Mouse (Mus musculus) liver, postnatal 0 days (tissue): Measurements from ENCODE around the gene Mroh8.

ENCODE experiments used
- CTCF ChIP-seq: sonication (generic); IDR thresholded peaks from 2 replicates; pipeline ENCODE4 v1.5.1; 2016; ENCODE audit warnings: antibody characterized with exemption, low read depth
- EP300 ChIP-seq: IDR thresholded peaks from 2 replicates; pipeline ENCODE4 v1.6.1; 2016; ENCODE audit warnings: antibody characterized with exemption, low read depth, mild to moderate bottlenecking

DNA sequence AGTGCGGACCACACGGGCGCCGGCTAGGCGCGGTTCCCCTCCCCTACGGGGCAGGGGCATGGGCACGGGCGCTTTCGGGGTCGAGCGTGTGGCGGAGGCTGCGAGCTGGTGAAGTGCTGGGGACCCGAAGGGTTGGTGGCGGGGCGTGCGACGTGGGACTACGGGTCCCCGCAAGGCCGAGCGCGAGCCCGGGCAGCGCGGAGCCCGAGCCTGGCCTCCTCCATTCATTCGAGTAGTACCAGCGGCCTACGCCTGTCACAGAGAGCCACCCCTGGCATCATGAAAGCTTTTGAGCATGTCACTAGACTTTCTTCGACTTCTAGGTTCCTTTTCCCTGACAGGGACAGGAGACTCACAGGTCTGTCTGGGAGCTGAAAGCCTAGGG lies at the start of gene Mroh8:
- TF ChIP-seq CTCF (no peak), EP300 (no peak)
